Mouse (Mus musculus): ENCODE data around the gene Lztfl1. TPM values are rescaled to one million over a fixed set of nuclear protein-coding genes. Genes with fewer than 3 reads are reported as not detected.
A peak's percentile ranks its signal among the peaks of the same experiment; 100 is the strongest.
"Not testable (repeated sequence)": the region's sequence is repeated elsewhere in the genome, so short reads cannot be mapped to it uniquely, and the experiment has no call there.

The Lztfl1 gene
- 10 to 100 TPM; 65.2 to 74.3 TPM for total RNA-seq (2021)
- long read RNA-seq, experiment 1, full-length matches to known transcripts, result 28 of 44 reads
- long read RNA-seq, experiment 1, partial matches to known transcripts, result 7 of 44 reads
- long read RNA-seq, experiment 1, other reads (novel, unspliced or antisense), result 9 of 44 reads
- long read RNA-seq, experiment 2, full-length matches to known transcripts, result 19 of 31 reads
- long read RNA-seq, experiment 2, partial matches to known transcripts, result 5 of 31 reads
- long read RNA-seq, experiment 2, other reads (novel, unspliced or antisense), result 7 of 31 reads

DNA sequence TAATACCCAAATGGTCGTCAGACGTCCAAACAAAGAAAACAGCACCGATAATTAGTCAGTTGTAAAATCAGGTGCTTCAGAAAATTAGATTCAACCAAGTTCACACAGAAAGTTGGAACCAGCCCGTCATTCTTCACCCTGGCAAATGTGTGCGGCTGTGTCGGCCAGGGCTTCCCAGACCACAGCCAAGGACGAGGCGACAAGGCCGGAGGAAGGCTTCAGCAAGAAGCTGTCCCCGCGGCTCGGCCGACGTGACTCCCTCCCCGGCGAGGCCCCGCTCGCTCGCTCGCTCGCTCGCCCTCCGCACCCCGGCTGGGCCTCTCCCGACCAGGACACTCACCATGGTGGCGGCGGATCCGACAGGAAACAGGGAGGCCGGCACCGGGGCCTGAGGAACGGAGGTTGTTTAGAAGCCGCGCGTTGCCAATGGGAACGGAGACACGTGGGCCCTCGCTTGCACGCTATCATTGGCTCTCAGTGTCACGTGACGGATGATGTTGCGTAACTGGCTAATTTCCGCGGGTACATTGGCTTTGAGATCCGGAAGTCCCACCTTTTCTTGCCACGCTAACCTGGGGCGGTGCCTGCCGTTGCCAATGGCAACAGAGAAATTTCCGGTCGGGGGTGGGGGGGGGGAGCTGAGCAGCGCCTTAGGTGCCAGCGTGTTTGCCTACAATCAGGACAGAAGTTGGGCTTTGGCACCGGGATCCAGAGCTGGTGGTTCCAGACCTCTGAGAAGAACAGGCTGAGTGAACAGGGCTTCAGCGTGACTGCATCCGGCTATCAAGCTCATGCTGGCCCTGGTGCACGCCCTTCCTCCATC, at the start of gene Lztfl1:
Gene Lztfl1, minus strand, starts transcription at position 512 of the 823 bp plus-strand sequence.
- peak; percentile 96 to 97 for DNase-seq (ENCODE audit: low spot score in 2 of 2)

DNA sequence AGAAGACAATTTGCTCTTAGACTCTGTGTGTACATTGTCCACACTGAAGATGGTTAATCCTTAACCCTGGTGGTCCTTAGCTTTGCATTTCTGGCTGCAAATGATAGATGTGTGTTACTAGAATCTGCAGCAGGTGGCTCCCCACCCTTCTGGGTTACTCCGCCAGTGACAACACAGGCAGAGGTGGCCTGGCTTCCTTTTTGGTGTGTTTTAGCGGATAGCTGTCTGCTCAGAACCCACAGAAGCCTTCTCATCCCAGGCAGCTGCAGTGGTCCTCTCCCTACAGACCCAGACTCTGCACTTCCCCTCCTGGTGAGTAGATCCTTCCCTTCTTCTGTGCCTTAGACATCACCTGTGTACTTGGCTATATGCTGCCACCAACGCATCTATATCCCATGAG, 49.5 kb upstream of the Lztfl1 start:
- no peak for DNase-seq (ENCODE audit: low spot score in 2 of 2)

DNA sequence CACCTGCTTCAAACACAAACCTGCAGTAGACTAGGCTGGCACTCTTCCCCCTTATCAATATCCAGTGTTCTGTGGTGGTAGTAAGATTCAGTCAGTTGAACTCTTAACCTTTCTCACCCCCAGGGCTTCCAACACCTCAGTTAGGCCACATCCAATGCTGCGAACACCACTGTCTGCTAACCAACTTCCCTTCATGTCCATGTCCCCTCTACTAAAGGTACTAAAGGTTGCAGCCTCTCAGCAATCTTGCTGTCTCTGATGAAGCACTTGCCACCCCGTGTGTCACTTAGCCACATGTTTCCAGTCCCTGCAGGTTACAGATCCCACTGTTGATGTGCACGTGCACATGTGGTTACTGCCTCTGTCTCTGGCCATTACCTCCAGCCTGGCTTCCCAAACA, 46.3 kb upstream of the Lztfl1 start:
- no peak for DNase-seq (ENCODE audit: low spot score in 2 of 2)

DNA sequence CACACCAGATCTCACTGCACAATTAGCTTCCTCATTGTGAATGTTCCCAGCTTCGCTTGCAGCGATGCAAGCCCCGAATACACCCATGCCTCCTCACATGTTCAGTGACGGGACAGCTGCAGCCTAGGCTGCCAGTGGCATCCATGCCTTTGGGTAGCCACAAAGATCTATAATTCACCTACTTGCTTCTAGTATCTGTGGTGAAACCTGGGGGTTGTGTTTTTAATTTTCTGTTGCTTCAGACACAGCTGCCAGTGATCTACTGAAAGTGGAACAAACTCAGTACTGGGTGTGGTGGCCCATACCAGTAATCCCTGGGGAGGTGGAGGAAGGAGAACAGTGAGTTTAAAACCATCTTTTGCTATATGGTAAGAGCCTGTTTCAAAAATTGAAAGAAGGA, 45.4 kb upstream of the Lztfl1 start:
- DNase-seq (ENCODE audit: low spot score in 2 of 2), result no peak

DNA sequence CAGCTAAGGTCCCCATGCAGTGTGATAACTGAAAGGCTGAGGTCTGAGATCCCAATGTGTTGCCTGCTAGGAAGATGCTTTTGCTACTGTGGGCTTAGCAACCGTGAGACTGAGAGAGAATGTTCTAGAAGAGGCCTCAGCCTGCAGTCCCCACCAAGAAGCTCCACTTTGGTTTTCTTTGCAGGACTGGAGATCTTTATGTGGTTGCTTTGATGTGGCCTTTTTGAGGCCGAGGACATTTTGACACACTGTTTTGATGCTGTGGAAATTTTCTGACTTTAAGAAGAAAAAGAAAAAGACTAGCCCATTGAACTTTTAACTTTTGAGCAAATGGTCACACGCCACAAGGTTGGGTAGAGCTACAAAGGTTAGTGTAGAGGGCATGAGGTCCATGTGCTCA, 43.3 kb upstream of the Lztfl1 start:
- DNase-seq (ENCODE audit: low spot score in 2 of 2), result no peak

DNA sequence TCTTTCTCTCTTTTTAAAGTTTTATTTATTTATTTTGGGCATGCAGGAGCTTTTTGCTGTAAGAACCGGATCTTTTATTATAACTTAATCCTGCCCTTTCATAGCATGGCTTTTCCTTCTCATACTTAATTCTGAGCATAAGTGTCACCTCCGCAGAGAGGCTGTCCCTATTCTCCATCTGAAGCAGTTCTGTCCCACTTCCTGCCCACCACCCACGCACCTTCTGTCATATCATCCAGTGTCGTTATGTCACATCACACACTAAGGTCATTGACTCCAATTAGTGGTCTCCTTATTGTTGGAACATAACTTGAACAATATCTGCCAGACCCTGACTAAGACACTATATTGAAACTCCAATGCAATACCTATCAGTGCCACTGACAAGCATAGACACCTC, 41.1 kb upstream of the Lztfl1 start:
- DNase-seq (ENCODE audit: low spot score in 2 of 2), result no peak

DNA sequence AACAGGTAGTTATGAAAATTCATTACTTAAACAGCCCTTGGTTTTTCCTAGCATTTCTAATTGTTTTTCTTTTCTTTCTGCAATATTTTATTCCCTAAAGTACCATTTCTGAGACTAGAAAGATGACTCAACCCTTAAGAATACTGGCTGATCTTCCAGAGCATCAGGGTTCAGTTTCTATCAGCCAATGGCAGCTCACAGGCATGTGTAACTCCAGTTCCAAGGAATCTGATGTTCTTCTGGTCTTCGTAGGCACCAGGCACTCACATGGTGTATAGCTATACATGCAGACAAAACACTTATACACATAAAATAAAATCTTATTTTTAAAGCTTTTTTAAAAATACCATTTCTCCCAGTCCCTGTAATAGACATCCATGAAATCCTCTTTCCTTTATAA, 40.7 kb upstream of the Lztfl1 start:
- no peak for DNase-seq (ENCODE audit: low spot score in 2 of 2)

DNA sequence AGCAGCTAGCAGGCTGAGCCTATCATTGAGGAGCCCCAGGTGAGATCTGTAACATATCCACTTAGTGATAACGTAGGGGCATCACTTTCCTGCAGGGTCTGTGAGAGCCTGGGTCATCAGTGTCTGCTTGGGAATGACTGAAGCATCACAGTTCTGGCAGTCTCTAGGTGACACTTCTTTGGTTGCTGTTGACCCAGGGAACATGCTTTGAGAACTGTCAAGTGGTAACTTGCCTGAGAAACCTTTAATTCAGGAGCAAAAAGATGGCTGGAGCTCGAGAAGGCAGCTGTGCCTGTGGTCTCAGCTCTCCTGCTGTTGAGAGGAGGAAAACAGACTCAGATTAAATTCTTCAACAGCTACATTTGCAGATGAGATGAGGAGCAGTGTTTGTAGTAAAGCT, 39.8 kb upstream of the Lztfl1 start:
- DNase-seq (ENCODE audit: low spot score in 2 of 2), result no peak

DNA sequence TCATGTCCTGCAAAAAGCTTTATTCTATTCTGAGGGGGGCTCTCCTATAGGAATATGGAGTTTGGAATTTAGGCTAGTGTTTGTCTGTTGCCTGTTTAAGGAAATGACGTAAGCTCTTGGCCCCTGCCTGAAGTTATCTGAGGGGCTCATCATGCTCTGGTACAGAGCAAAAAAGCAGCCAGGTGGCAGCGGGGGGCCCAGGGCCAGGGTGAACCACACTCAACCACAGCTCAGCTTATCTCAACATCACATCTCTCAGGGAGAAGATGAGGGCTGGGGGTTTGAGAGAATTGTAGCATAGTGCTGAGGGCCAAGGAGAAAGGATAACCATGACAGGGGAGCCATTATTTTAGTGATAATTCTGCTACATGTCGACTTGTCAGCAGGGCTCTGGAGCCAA, 39.3 kb upstream of the Lztfl1 start:
- no peak for DNase-seq (ENCODE audit: low spot score in 2 of 2)

DNA sequence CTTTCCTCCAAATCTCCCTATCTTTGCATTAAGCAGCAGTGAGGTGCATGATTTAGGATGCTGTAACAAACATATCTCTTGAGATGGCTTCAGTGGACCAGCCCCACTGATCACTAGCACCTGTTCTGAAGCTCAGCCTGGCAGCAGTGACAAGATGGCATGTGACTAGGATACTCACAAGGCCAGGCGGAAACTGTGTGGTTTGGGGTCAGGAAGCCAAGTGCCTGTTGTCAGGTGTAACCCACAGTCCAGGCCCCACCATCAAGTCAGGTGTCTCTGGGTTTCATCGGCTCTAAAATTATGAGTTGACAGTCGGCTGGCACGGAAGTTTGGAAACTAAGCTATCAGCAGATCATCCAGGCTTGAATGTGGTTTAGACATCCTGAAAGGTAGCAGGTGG, 36.8 kb upstream of the Lztfl1 start:
- no peak for DNase-seq (ENCODE audit: low spot score in 2 of 2)

DNA sequence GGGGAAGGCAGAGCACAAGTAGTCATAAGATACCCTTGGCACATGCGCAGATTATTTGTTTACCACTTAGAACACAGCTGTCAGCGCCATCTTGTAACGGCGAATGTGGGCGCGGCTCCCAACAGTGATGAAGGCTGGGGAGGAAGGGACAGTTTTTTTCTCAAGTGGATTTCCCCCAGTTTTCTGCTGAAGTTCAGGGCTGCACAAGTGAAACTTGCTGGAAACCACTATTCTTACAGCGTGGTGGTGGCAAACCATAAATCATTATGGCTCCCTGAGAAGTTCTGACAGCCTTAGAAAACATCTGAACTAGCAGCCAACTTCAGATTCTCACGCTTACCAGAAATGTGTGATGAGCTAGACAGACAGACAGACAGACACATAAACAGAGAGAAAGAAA, 32.2 kb upstream of the Lztfl1 start:
- not testable (repeated sequence) for DNase-seq (ENCODE audit: low spot score in 2 of 2)

DNA sequence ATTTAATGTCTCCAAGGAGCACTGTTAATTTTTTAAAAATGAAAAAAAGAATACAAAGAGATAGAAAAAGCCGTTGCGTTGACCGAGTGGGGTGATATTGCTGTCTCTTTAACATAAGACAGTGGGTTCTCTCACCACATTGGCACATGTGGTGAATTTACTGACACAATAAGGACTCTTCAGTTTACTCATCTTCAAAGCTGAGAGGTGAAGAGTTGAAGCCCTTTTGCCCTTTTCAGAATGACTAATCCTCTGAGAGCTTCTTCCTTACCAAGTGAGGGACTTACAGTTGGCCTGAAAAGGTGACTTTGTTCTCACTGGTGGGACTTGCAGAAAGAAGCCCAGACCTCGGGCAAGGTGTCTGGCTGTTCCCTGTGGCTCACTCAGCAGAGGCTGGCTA, 23.3 kb upstream of the Lztfl1 start:
- no peak for DNase-seq (ENCODE audit: low spot score in 2 of 2)

DNA sequence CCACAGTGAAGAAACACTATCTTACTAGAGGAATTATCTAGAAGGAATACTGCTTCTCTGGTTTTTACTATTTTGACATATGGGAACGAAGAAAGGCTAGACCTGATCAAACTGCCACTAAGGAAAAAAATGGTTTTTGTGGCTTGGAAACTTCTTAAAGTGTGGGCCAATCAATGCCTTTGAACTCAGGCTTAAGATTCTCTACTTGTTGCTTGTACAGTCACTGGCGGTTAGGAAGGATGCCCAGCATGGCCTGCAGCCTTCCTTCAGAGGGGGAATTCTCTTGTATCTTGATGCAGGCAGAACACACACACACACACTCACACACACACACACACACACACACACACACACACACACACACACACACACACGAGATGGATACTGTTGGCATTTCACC, 16.6 kb upstream of the Lztfl1 start:
- no peak for DNase-seq (ENCODE audit: low spot score in 2 of 2)

DNA sequence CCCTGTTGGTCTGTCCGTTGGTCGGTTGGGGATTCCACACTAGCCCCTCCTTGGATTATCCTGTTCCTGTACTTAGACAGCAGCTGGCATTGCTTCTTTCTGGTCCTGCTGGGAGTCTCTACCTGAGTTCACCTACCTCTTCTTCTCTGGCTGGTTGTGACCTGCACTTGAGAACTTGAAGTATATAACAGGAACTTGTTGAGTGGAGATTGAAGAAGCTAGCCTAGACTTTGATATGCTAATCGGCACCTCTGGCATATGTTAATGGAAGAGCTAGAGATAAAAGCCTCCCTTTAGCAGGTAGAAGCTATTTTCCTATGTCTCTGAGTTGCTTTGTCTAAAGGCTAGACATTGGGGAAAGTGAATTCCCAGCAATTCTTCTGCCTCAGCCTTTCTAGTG, 13.8 kb upstream of the Lztfl1 start:
- DNase-seq (ENCODE audit: low spot score in 2 of 2), result no peak

DNA sequence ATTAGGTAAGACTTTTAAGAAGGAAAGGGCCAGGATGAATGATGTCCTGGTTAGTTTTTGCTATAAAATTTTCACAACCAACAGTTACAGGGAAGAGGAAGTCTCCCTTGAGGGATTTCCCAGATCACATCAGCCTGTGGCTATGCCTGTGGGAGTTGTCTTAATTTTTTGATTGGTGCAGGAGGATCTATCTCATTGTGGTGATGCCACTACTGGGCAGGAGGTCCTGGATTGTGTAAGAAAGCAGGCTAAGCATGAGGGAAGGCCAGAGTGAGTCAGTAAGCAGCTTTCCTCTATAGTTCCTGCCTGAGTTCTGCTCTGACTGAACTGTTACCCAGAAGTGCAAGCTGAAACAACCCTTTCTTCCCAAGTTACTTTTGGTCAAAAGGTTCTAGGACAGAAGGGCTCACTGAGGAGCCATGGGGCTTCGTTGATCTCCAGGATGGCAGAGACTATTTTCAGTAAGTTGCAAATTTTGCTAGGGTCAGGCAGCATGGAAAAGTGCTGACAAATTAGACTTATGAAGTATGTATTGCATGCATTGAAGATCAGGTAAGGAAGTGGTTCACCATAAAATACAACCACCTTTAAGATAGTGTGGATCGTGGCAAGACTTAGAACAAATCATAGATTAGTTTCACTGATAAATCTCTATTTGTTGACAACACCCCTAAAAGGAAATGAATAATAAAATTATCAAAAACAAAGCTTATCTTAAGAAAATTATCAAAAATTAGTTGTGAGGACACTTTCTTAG, 5.4 kb upstream of the Lztfl1 start:
- DNase-seq (ENCODE audit: low spot score in 2 of 2), result no peak

DNA sequence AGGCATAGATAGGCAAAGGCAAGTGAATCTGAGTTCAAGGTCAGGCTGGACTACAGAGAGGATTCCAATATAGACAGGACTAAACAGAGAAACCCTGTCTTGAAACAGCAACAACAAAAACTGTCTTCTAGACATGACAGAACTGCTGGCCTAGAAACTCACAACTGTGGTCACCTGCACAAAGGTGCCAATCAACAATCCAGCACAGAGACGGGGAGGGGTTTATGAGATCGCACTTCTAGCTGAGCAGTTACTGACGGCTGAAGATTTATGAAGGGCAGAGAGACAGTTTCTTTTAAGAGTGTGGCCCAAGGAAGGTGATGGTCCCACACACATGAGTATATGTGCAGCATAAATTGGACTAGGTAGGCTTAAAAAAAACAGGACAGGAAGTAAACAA, 1.2 kb downstream of the Lztfl1 start:
- DNase-seq (ENCODE audit: low spot score in 2 of 2), result no peak

DNA sequence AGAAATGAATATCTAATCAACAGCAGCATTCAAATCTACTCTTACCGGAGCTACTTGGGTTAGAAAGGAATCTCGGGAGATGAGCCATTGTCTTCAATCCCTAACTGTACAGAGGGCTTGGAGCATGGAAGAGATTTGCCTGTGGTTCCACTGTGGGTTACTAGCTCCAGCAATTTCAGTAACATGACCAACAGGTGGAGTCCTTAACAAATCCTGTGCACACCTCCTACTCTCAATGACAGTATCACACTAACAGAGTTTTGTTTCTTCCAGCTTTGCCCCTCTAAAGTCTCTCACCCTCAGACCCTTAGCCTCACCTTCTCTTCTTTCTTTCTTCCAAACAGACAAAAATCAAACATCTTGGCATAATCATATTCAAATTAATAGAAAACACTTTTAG, 4.4 kb downstream of the Lztfl1 start:
- no peak for DNase-seq (ENCODE audit: low spot score in 2 of 2)

DNA sequence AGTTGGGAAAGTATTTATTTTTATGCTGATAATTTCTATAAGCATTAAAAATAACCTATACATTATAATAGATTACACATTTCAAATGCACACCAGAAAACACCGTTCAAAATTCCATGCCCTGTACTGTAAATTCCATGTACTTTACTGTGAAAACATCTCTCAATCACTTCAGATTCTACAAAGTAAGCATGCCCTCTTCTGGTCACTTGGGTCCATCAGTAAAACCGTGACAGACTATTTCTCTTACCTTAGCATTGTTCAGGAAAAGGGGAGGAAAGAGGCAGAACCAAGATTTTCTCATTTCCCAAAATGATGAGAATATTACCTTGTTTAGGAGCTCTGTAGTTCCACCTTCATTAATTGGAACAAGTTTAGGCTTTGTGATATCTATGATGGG, 8.3 kb downstream of the Lztfl1 start:
- DNase-seq (ENCODE audit: low spot score in 2 of 2), result no peak

DNA sequence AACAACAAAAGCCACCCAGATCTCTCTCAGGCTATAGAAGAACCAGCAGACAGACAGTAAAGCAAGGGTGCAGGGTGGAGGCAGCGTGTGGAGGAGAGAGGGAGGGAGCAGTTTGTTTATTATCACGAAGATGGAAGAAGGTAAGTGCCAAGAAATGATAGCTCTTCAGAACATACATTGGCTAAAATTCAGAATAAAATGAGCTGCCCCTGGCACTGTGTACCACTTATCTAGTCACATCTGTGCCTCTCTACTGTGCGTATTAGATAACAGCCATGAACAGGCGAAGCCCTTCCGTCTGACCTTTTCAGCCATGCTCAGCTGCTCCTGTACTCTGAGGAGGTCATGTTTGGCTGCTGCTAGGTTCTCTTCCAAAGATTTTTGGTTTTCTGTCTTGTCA, 15.7 kb downstream of the Lztfl1 start:
- DNase-seq (ENCODE audit: low spot score in 2 of 2), result no peak

DNA sequence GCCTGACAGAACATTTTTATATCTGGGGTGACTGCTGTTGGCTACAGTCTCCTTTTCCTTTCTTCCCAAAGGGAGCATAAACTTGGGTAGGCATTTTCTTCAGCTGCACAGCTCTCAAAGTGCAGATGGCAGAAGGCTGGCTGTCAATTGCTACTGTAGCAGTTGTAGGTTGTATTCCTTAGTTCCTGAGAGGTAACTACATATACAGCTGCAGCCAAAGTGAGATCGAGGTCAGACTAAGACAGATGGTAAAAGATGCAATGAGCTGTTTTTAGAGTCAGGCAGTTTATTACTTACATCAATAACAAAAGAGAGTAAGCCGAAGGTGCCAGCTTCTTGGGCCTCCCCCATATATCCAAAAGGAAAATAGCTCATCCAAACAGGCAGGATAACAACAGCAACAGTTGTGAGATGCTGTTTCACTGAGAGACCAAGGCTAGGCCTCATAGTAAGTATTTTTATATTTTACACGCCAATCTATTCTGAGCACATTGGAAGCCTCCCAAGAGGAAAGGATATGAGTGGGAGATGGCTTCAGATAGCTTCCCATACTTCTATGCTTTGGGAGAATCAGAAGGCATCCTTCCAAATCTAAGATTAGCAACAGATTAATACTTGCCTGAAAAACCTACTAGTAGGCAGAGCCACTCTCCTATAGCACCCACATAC, 21.7 kb downstream of the Lztfl1 start:
- peak; percentile 9 to 19 for DNase-seq (ENCODE audit: low spot score in 2 of 2)

DNA sequence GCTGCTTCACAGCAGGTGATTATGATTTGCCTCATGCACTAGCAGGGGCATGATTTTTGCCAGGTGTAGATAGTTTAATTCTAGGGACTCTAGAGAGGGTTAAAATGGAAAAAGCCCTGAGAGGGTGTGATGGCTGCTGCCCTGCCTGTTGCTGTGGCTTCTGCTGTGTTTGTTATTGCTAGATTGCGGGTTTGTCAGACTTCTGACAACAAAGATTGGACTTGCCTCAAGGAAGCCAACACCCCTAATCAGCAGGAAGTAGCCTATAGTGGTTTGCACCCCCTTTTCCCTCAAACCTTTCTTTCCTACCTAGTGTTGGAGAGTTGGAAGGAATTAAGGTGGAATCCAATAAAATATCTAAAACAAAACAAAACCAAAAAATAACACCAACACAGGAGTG, 29.3 kb downstream of the Lztfl1 start:
- DNase-seq (ENCODE audit: low spot score in 2 of 2), result no peak

DNA sequence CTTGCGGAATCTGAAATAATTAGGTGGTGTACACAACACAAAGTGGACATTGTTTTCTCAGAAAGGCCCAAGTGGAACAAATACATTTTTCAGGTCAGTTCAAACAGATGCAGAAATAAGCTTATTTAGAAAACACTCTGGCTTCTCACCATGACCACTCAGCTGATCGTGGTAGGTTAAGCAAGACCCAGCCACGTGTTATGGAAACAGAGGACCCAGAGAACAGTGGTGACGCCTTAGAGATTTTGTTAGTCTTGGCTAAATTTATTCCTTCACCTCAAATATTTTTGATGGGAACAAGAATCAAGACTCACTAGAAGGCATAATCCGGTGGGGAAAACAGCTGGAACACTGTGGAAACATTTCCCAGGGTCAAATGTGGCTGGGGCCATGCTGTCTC, 31.3 kb downstream of the Lztfl1 start:
- no peak for DNase-seq (ENCODE audit: low spot score in 2 of 2)
